15 mouse cellular contexts compared by ENCODE assay signal in the genomic region with DNA sequence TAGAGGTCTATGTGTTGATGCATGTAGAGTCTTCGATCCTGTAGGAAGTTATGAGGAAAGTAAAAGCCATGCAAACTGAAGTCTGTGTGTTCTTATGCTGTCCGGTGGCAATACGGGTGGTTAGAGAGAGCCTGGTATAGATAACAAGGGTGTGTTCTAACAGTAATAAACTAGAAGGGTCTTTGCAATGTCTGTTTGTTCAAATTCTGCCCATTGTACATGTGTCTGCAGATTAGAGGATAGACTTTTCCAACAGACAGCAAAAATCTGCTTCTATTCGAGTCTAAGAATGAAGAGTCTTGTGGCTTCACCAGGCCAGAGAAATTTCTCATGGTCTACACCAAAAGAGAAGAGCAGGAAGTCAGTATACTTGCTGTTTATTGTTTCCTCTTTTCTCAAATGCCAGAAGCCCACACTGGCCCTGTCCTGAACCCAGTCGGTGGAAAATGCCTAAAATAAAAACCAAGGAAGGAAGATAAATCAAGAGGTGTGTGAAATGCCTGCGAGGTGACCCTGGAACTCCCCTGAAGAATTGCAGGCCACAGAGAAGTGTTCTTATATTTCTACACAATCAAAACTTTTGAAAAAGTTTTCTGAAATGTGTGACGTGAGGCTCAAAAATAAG. TPM values are rescaled to one million over a fixed set of nuclear protein-coding genes. Genes with fewer than 3 reads are reported as not detected.
DNase-seq lines count a peak whose midpoint lies in the region; ATAC-seq and TF ChIP-seq lines count a peak whose summit lies in the region.
"Had no signal": no experiment of that assay in that cellular context is flagged by ENCODE, and none has a peak within 500 bp of the region (broad histone marks: within the 10 kb centered on the region; RNA-seq: fewer than 3 reads in every experiment).

No protein-coding gene starts in this region.

- peak; percentile 88 for DNase-seq in heart, adult 11 months
- DNase-seq in heart, postnatal 14 days, result no peak
- DNase-seq in lung, embryonic 14.5 days, result no peak
- no peak for DNase-seq in lung, adult 18-20 months
- no peak for DNase-seq in liver, embryonic 13.5 days
- no peak for DNase-seq in spleen, postnatal 4 days (ENCODE audit: low spot score in 2 of 2)
- no peak for DNase-seq in urinary bladder, postnatal 10 days (ENCODE audit: low spot score)
- DNase-seq: lung, postnatal 4 days had no signal

- H3K9ac ChIP-seq in lung, embryonic 14.5 days, result no peak overlapping the region
- no peak overlapping the region for H3K9ac ChIP-seq in liver, embryonic 13.5 days
- no peak overlapping the region for H3K9ac ChIP-seq in stomach, embryonic 16.5 days (ENCODE audit: low read length)
- H3K9ac ChIP-seq: hindbrain, embryonic 15.5 days; limb, embryonic 12.5 days had no signal

- no peak for TF ChIP-seq CTCF in lung, embryonic 14.5 days (IDR thresholded peaks at IDR 0.05; ENCODE audit: low read depth)

- no peaks in the 10 kb centered on the region for H3K36me3 ChIP-seq in lung, embryonic 14.5 days (ENCODE audit: insufficient read depth)
- H3K36me3 ChIP-seq in liver, embryonic 13.5 days, result no peaks in the 10 kb centered on the region
- H3K36me3 ChIP-seq in stomach, embryonic 16.5 days (ENCODE audit: control insufficient read depth, insufficient read depth, low read length), result no peaks in the 10 kb centered on the region
- H3K36me3 ChIP-seq: G1E; hindbrain, embryonic 15.5 days; limb, embryonic 12.5 days had no signal

- no peak overlapping the region for H3K4me3 ChIP-seq in lung, embryonic 14.5 days (ENCODE audit: low read depth, low read length)
- no peak overlapping the region for H3K4me3 ChIP-seq in liver, embryonic 13.5 days (replicated peaks)
- no peak overlapping the region for H3K4me3 ChIP-seq in stomach, embryonic 16.5 days (replicated peaks; ENCODE audit: low read length)
- H3K4me3 ChIP-seq: hindbrain, embryonic 15.5 days; limb, embryonic 12.5 days had no signal

- intact Hi-C loops in heart, postnatal 14 days (cut with DNase I), result no loop called here

- 0 out of 2 replicates have a peak overlapping the region, but pooled peaks have one; percentile 24 for H3K27ac ChIP-seq in lung, embryonic 14.5 days (ENCODE audit: low read depth)
- H3K27ac ChIP-seq in liver, embryonic 13.5 days, result peak overlapping the region; percentile 71
- H3K27ac ChIP-seq in stomach, embryonic 16.5 days (ENCODE audit: low read length), result peak overlapping the region; percentile 38
- H3K27ac ChIP-seq: hindbrain, embryonic 15.5 days; limb, embryonic 12.5 days had no signal

- H3K4me2 ChIP-seq in lung, embryonic 14.5 days, result no peak overlapping the region
- no peak overlapping the region for H3K4me2 ChIP-seq in liver, embryonic 13.5 days
- H3K4me2 ChIP-seq in stomach, embryonic 16.5 days (ENCODE audit: low read depth, low read length), result no peak overlapping the region
- H3K4me2 ChIP-seq: hindbrain, embryonic 15.5 days; limb, embryonic 12.5 days had no signal

- no peaks in the 10 kb centered on the region for H3K27me3 ChIP-seq in lung, embryonic 14.5 days (ENCODE audit: insufficient read depth, low read length)
- H3K27me3 ChIP-seq in liver, embryonic 13.5 days, result no peaks in the 10 kb centered on the region
- no peaks in the 10 kb centered on the region for H3K27me3 ChIP-seq in stomach, embryonic 16.5 days (ENCODE audit: control insufficient read depth, insufficient read depth, low read length)
- H3K27me3 ChIP-seq: hindbrain, embryonic 15.5 days; limb, embryonic 12.5 days had no signal

- 71% methylated on average over 7 of the region's 7 CpGs for WGBS in lung, embryonic 14.5 days
- WGBS in liver, embryonic 13.5 days (ENCODE audit: insufficient replicate concordance), result 21% methylated on average over 7 of the region's 7 CpGs
- WGBS in stomach, embryonic 16.5 days, result 54% methylated on average over 7 of the region's 7 CpGs

- no peaks in the 10 kb centered on the region for H3K9me3 ChIP-seq in lung, embryonic 14.5 days (ENCODE audit: low read depth, low read length)
- H3K9me3 ChIP-seq in liver, embryonic 13.5 days (replicated peaks), result no peaks in the 10 kb centered on the region
- H3K9me3 ChIP-seq in stomach, embryonic 16.5 days (replicated peaks; ENCODE audit: control insufficient read depth, low read length), result no peaks in the 10 kb centered on the region
- H3K9me3 ChIP-seq: G1E; hindbrain, embryonic 15.5 days; limb, embryonic 12.5 days had no signal

- no peak for ATAC-seq in lung, embryonic 14.5 days (ENCODE audit: insufficient read depth)
- peak; percentile 51; the same call in 1 of the 2 replicates for ATAC-seq in liver, embryonic 13.5 days (ENCODE audit: low read depth)
- ATAC-seq in stomach, embryonic 16.5 days (ENCODE audit: insufficient read depth, low FRiP score), result no peak

- no peaks in the 10 kb centered on the region; the same call in 1 of the 2 replicates for H3K4me1 ChIP-seq in lung, embryonic 14.5 days (ENCODE audit: insufficient read depth)
- peaks cover 57% of the 10 kb centered on the region for H3K4me1 ChIP-seq in liver, embryonic 13.5 days (replicated peaks)
- H3K4me1 ChIP-seq in stomach, embryonic 16.5 days (ENCODE audit: control insufficient read depth, insufficient read depth, low read length), result peaks cover 5% of the 10 kb centered on the region; the same call in 1 of the 2 replicates
- H3K4me1 ChIP-seq: hindbrain, embryonic 15.5 days; limb, embryonic 12.5 days had no signal

RNA-seq across cellular contexts. Expression of a gene that starts 8.8 kb away (rescaled TPM):
- total RNA-seq in heart, postnatal 14 days (2021), result 10 to 100 TPM; 57.1 to 63.8 TPM
- 67.1 and 71.1 TPM in 2 replicates for polyA plus RNA-seq in lung, embryonic 14.5 days (2014; fragmentation: Nextera tagmentation; extraction: Ambion mirVana)
- 40.0 and 43.8 TPM in 2 replicates for polyA plus RNA-seq in liver, embryonic 13.5 days (2015; fragmentation: Nextera tagmentation; extraction: Ambion mirVana)
- polyA plus RNA-seq in stomach, embryonic 16.5 days (2015; fragmentation: Nextera tagmentation; extraction: Ambion mirVana), result 75.3 and 79.8 TPM in 2 replicates

RNA-seq across cellular contexts. Expression of a gene that starts 38.9 kb away (rescaled TPM):
- total RNA-seq in heart, postnatal 14 days (2021), result not detected
- polyA plus RNA-seq in lung, embryonic 14.5 days (2014; fragmentation: Nextera tagmentation; extraction: Ambion mirVana), result not detected in 2 replicates
- polyA plus RNA-seq in liver, embryonic 13.5 days (2015; fragmentation: Nextera tagmentation; extraction: Ambion mirVana), result 0.05 TPM in 2 replicates
- not detected in 2 replicates for polyA plus RNA-seq in stomach, embryonic 16.5 days (2015; fragmentation: Nextera tagmentation; extraction: Ambion mirVana)
- total RNA-seq: gastrocnemius, adult 8-10 months; layer of hippocampus, adult 8-10 months had no signal
- polyA plus RNA-seq: G1E; hindbrain, embryonic 15.5 days; limb, embryonic 12.5 days; urinary bladder, adult 2 months had no signal
